Mouse (Mus musculus): ENCODE data around the gene Dap.

Gene Dap

GRCm38 (mm10) chr15:31237898-31238297, 13.8 kb downstream of the Dap start:
- DNase-seq (ENCODE audit: low spot score), result no peak

- DNase-seq (ENCODE audit: low spot score), result no peak
These were observed 14.5 kb downstream of the Dap start for GRCm38 (mm10) chr15:31238611-31239010.

GRCm38 (mm10) chr15:31239713-31240112, 15.6 kb downstream of the Dap start:
- DNase-seq (ENCODE audit: low spot score), result no peak

- DNase-seq (ENCODE audit: low spot score), result no peak
These were observed 16.1 kb downstream of the Dap start for GRCm38 (mm10) chr15:31240181-31240580.

GRCm38 (mm10) chr15:31243260-31243659, 19.1 kb downstream of the Dap start:
- DNase-seq (ENCODE audit: low spot score), result no peak

GRCm38 (mm10) chr15:31244696-31245445, 20.8 kb downstream of the Dap start:
- no peak for DNase-seq (ENCODE audit: low spot score)

GRCm38 (mm10) chr15:31245934-31246333, 21.8 kb downstream of the Dap start:
- DNase-seq (ENCODE audit: low spot score), result no peak

GRCm38 (mm10) chr15:31247035-31247434, 22.9 kb downstream of the Dap start:
- DNase-seq (ENCODE audit: low spot score), result no peak

- DNase-seq (ENCODE audit: low spot score), result no peak
These were observed 24.8 kb downstream of the Dap start for GRCm38 (mm10) chr15:31248882-31249281.

GRCm38 (mm10) chr15:31250027-31250426, 25.9 kb downstream of the Dap start:
- DNase-seq (ENCODE audit: low spot score), result no peak

- no peak for DNase-seq (ENCODE audit: low spot score)
These were observed 26.6 kb downstream of the Dap start for GRCm38 (mm10) chr15:31250676-31251075.

GRCm38 (mm10) chr15:31251189-31251588, 27.1 kb downstream of the Dap start:
- no peak for DNase-seq (ENCODE audit: low spot score)

- DNase-seq (ENCODE audit: low spot score), result no peak
These were observed 28.6 kb downstream of the Dap start for GRCm38 (mm10) chr15:31252590-31253311.

- no peak for DNase-seq (ENCODE audit: low spot score)
These were observed 29.3 kb downstream of the Dap start for GRCm38 (mm10) chr15:31253380-31253779.

GRCm38 (mm10) chr15:31253963-31254362, 29.8 kb downstream of the Dap start:
- DNase-seq (ENCODE audit: low spot score), result peak; percentile 94

- peak; percentile 87 for DNase-seq (ENCODE audit: low spot score)
These were observed 30.9 kb downstream of the Dap start for GRCm38 (mm10) chr15:31254939-31255535.

GRCm38 (mm10) chr15:31255762-31256161, 31.6 kb downstream of the Dap start:
- DNase-seq (ENCODE audit: low spot score), result no peak

GRCm38 (mm10) chr15:31257329-31257728, 33.2 kb downstream of the Dap start:
- peak; percentile 41 for DNase-seq (ENCODE audit: low spot score)

GRCm38 (mm10) chr15:31258029-31258692, 34.0 kb downstream of the Dap start:
- no peak for DNase-seq (ENCODE audit: low spot score)

GRCm38 (mm10) chr15:31258693-31259439, 34.8 kb downstream of the Dap start:
- peak; percentile 15 for DNase-seq (ENCODE audit: low spot score)

GRCm38 (mm10) chr15:31261094-31261493, 37.0 kb downstream of the Dap start:
- no peak for DNase-seq (ENCODE audit: low spot score)

GRCm38 (mm10) chr15:31262361-31262760, 38.2 kb downstream of the Dap start:
- DNase-seq (ENCODE audit: low spot score), result no peak
